Mouse (Mus musculus) cortical plate, adult 2 months (tissue): Measurements from ENCODE around the gene Dido1.

Experiments
- CTCF ChIP-seq: fragments of 200-500 bp; IDR thresholded peaks from 2 replicates; pipeline ENCODE4 v1.5.1; 2011; ENCODE audit warnings: mild to moderate bottlenecking, control low read depth, low read length; ENCODE audit not compliant: insufficient read depth; ENCODE audit errors: extremely low read depth
- POLR2A ChIP-seq: fragments of 200-500 bp; IDR thresholded peaks from 2 replicates; pipeline ENCODE4 v1.6.1; 2011; ENCODE audit warnings: mild to moderate bottlenecking, low read length, control low read depth; ENCODE audit not compliant: insufficient read depth; ENCODE audit errors: extremely low read depth

GRCm38 (mm10) chr2:180741421-180741820 lies 31.6 kb upstream of the Dido1 start:
- TF ChIP-seq POLR2A (no peak), CTCF (no peak)
